Mouse (Mus musculus): Measurements from ENCODE around the gene Gm10037. TPM values are rescaled to one million over a fixed set of nuclear protein-coding genes. Genes with fewer than 3 reads are reported as not detected.
"Not testable (repeated sequence)": the region's sequence is repeated elsewhere in the genome, so short reads cannot be mapped to it uniquely, and the experiment has no call there.

The Gm10037 gene
- polyA plus RNA-seq, 1 experiment from 2014 or later = 1.1 TPM

- H3K4me2 ChIP-seq (replicated peaks; ENCODE audit: low read depth) = peak within 1 kb of the TSS; percentile 59
- DNase-seq (ENCODE audit: low spot score) (peak; percentile 80), ATAC-seq (ENCODE audit: low FRiP score, low TSS enrichment) (peak; percentile 98)
- H3K9ac ChIP-seq (ENCODE audit: low read length) = peak within 1 kb of the TSS; percentile 70
- H3K27ac ChIP-seq (replicated peaks) = peak within 1 kb of the TSS; percentile 88
- no peaks in the 10 kb centered on the region for H3K9me3 ChIP-seq (ENCODE audit: control insufficient read depth, low read length)
- peak within 1 kb of the TSS; percentile 88 for H3K4me3 ChIP-seq (ENCODE audit: low read depth, low read length)
- H3K27me3 ChIP-seq (ENCODE audit: control insufficient read depth, insufficient read depth, low read length) = no peaks in the 10 kb centered on the region
- H3K36me3 ChIP-seq (ENCODE audit: control insufficient read depth, insufficient read depth, low read length) = no peaks in the 10 kb centered on the region
- H3K4me1 ChIP-seq (replicated peaks; ENCODE audit: control insufficient read depth, insufficient read depth) = no peaks in the 10 kb centered on the region
- 3% methylated on average over 31 of the region's 31 CpGs for WGBS
- TF ChIP-seq EP300 (optimal IDR thresholded peaks at IDR 0.05) (no peak), CTCF (IDR thresholded peaks at IDR 0.05; ENCODE audit: low read depth) (peak; percentile 17; the same call in 1 of the 2 replicates)
These were observed 16.9 kb upstream of the Gm10037 start, which contains the start of gene Zfp273 for GRCm38 (mm10) chr13:67813710-67814660. TSS of gene Zfp273 (plus strand) at chr13:67813740.

DNA sequence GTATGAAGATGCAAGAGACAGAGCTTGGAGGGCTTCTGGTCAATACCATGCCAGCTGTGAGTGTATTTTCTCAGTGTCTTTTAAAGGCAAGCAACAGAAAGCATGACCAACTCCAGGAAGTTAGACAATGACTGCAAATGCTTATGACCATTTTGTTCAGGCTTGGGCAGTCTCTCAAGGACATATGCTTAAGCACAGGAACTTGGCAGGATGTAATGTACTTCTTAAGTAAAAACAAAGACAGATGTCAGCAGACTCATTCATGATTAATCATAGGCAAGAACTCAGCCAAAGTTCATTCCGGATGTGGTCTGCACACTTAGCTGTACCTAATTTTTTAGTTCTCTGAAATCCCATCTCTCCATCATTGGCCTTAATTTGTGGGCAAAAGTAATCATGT, 12.3 kb upstream of the Gm10037 start:
- Histone ChIP-seq H3K27me3 (ENCODE audit: control insufficient read depth, insufficient read depth, low read length) (no peaks in the 10 kb centered on the region), H3K4me1 (replicated peaks; ENCODE audit: control insufficient read depth, insufficient read depth) (no peaks in the 10 kb centered on the region), H3K27ac (replicated peaks) (no peak overlapping the region), H3K36me3 (ENCODE audit: control insufficient read depth, insufficient read depth, low read length) (0 out of 2 replicates have a peak, but pooled peaks cover 2% of the 10 kb centered on the region), H3K4me3 (ENCODE audit: low read depth, low read length) (no peak overlapping the region), H3K4me2 (replicated peaks; ENCODE audit: low read depth) (no peak overlapping the region), H3K9me3 (ENCODE audit: control insufficient read depth, low read length) (peaks cover 5% of the 10 kb centered on the region; the same call in 1 of the 2 replicates), H3K9ac (ENCODE audit: low read length) (no peak overlapping the region)
- DNase-seq (ENCODE audit: low spot score) (no peak), ATAC-seq (ENCODE audit: low FRiP score, low TSS enrichment) (no peak)
- WGBS = 64% methylated on average over 1 of the region's 1 CpGs
- TF ChIP-seq CTCF (IDR thresholded peaks at IDR 0.05; ENCODE audit: low read depth) = no peak
- no peak for TF ChIP-seq EP300 (optimal IDR thresholded peaks at IDR 0.05)

- H3K36me3 ChIP-seq (ENCODE audit: control insufficient read depth, insufficient read depth, low read length); H3K9ac ChIP-seq (ENCODE audit: low read length); H3K4me2 ChIP-seq (replicated peaks; ENCODE audit: low read depth); H3K4me3 ChIP-seq (ENCODE audit: low read depth, low read length); H3K27ac ChIP-seq (replicated peaks); H3K27me3 ChIP-seq (ENCODE audit: control insufficient read depth, insufficient read depth, low read length); ATAC-seq (ENCODE audit: low FRiP score, low TSS enrichment); DNase-seq (ENCODE audit: low spot score); H3K4me1 ChIP-seq (replicated peaks; ENCODE audit: control insufficient read depth, insufficient read depth); H3K9me3 ChIP-seq (ENCODE audit: control insufficient read depth, low read length): not testable (repeated sequence)
- TF ChIP-seq CTCF (IDR thresholded peaks at IDR 0.05; ENCODE audit: low read depth) = peak; percentile 57
These were observed 2.2 kb downstream of the Gm10037 start for GRCm38 (mm10) chr13:67833137-67833536.

DNA sequence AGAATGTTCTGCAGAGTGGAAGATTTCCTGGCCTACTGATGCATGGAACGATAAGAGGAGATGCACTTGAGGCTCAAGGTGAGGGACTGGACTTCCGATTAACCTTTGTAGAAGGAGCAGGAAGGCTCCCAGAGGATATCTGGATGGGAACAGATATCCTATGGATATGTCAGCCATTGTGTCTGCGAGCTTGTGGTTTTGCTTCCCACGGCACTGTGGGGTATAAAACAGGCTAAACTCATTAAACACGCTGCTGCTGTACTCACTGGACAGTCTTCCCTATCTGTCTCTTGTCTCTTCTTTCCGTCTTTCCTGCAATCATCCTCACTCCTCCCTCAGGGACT, 12.8 kb downstream of the Gm10037 start:
- DNase-seq (ENCODE audit: low spot score) = no peak
- WGBS = 44% methylated on average over 6 of the region's 6 CpGs

GRCm38 (mm10) chr13:67844119-67844852, 13.4 kb downstream of the Gm10037 start:
- peak overlapping the region; percentile 38; the same call in 1 of the 2 replicates for H3K9ac ChIP-seq (ENCODE audit: low read length)
- H3K4me3 ChIP-seq (ENCODE audit: low read depth, low read length) = peak overlapping the region; percentile 31
- H3K4me2 ChIP-seq (replicated peaks; ENCODE audit: low read depth) = peak overlapping the region; percentile 49
- no peaks in the 10 kb centered on the region for H3K9me3 ChIP-seq (ENCODE audit: control insufficient read depth, low read length)
- ATAC-seq (ENCODE audit: low FRiP score, low TSS enrichment) (peak; percentile 54; the same call in 1 of the 2 replicates), DNase-seq (ENCODE audit: low spot score) (peak; percentile 75)
- TF ChIP-seq CTCF (IDR thresholded peaks at IDR 0.05; ENCODE audit: low read depth) (peak; percentile 80), EP300 (optimal IDR thresholded peaks at IDR 0.05) (no peak)
- no peaks in the 10 kb centered on the region for H3K36me3 ChIP-seq (ENCODE audit: control insufficient read depth, insufficient read depth, low read length)
- H3K27ac ChIP-seq (replicated peaks) = no peak overlapping the region
- H3K4me1 ChIP-seq (replicated peaks; ENCODE audit: control insufficient read depth, insufficient read depth) = no peaks in the 10 kb centered on the region
- under 1% methylated on average over 13 of the region's 19 CpGs for WGBS
- H3K27me3 ChIP-seq (ENCODE audit: control insufficient read depth, insufficient read depth, low read length) = no peaks in the 10 kb centered on the region

More for the DNA sequence above, 12.8 kb downstream of the Gm10037 start:
- Histone ChIP-seq H3K27ac (replicated peaks) (no peak overlapping the region), H3K27me3 (ENCODE audit: control insufficient read depth, insufficient read depth, low read length) (no peaks in the 10 kb centered on the region), H3K36me3 (ENCODE audit: control insufficient read depth, insufficient read depth, low read length) (no peaks in the 10 kb centered on the region), H3K4me1 (replicated peaks; ENCODE audit: control insufficient read depth, insufficient read depth) (no peaks in the 10 kb centered on the region), H3K4me3 (ENCODE audit: low read depth, low read length) (peak overlapping the region; percentile 31), H3K9ac (ENCODE audit: low read length) (no peak overlapping the region), H3K9me3 (ENCODE audit: control insufficient read depth, low read length) (no peaks in the 10 kb centered on the region), H3K4me2 (replicated peaks; ENCODE audit: low read depth) (peak overlapping the region; percentile 49)
- TF ChIP-seq CTCF (IDR thresholded peaks at IDR 0.05; ENCODE audit: low read depth) (no peak), EP300 (optimal IDR thresholded peaks at IDR 0.05) (no peak)
- no peak for ATAC-seq (ENCODE audit: low FRiP score, low TSS enrichment)
